Mouse (Mus musculus): ENCODE results near the gene Gfm1. TPM values are rescaled to one million over a fixed set of nuclear protein-coding genes. Genes with fewer than 3 reads are reported as not detected.
A peak's percentile ranks its signal among the peaks of the same experiment; 100 is the strongest.

The Gfm1 gene
- 74.6 and 84.0 TPM in 2 replicates for total RNA-seq (2014; fragmentation: Nextera tagmentation)
- total RNA-seq (2017): 81.0 and 89.4 TPM in 2 replicates
- polyA plus RNA-seq (2012): 8.0 and 9.7 TPM in 2 replicates

GRCm38 (mm10) chr3:67429999-67430380, at the start of gene Gfm1:
Gene Gfm1 (plus strand): TSS chr3:67430096.
- Histone ChIP-seq H3K27me3 (ENCODE audit: insufficient read depth, low read length) (no peaks in the 10 kb centered on the region), H3K9me3 (replicated peaks) (peaks cover 12% of the 10 kb centered on the region), H3K36me3 (replicated peaks) (peaks cover 38% of the 10 kb centered on the region), H3K4me1 (ENCODE audit: insufficient read depth, low read depth, low read length) (peaks cover 15% of the 10 kb centered on the region), H3K4me3 (ENCODE audit: low read depth, low read length) (peak within 1 kb of the TSS; percentile 99)
- TF ChIP-seq CTCF (IDR thresholded peaks at IDR 0.05; ENCODE audit: low read depth, low read length): peak; percentile 68
- TF ChIP-seq POLR2AphosphoS5 (IDR thresholded peaks at IDR 0.05; ENCODE audit: insufficient replicate concordance, low read depth, low read length): no peak
- DNase-seq (ENCODE audit: low spot score): peak; percentile 87
- ATAC-seq (ENCODE audit: extremely low read depth, insufficient number of reproducible peaks, low FRiP score, poor library complexity, severe bottlenecking): peak; percentile 99

GRCm38 (mm10) chr3:67429338-67429998, 428 bp upstream of the Gfm1 start:
- TF ChIP-seq POLR2AphosphoS5 (IDR thresholded peaks at IDR 0.05; ENCODE audit: insufficient replicate concordance, low read depth, low read length) (no peak), GATA2 (IDR thresholded peaks at IDR 0.05; ENCODE audit: borderline replicate concordance, low read depth, low read length) (no peak), CTCF (IDR thresholded peaks at IDR 0.05; ENCODE audit: low read depth, low read length) (no peak), TAL1 (conservative IDR thresholded peaks at IDR 0.05; ENCODE audit: low read depth, low read length) (no peak), GATA1 (IDR thresholded peaks at IDR 0.05; ENCODE audit: borderline replicate concordance, low read length) (no peak)
- H3K4me3 ChIP-seq (ENCODE audit: low read depth, low read length): peak overlapping the region; percentile 99
- no peaks in the 10 kb centered on the region for H3K27me3 ChIP-seq (ENCODE audit: insufficient read depth, low read length)
- H3K4me1 ChIP-seq (ENCODE audit: insufficient read depth, low read depth, low read length): peaks cover 15% of the 10 kb centered on the region
- H3K9me3 ChIP-seq (replicated peaks): peaks cover 12% of the 10 kb centered on the region
- DNase-seq (ENCODE audit: low spot score) (no peak), ATAC-seq (ENCODE audit: extremely low read depth, insufficient number of reproducible peaks, low FRiP score, poor library complexity, severe bottlenecking) (no peak)
- H3K36me3 ChIP-seq (replicated peaks): peaks cover 33% of the 10 kb centered on the region

- ATAC-seq (ENCODE audit: extremely low read depth, insufficient number of reproducible peaks, low FRiP score, poor library complexity, severe bottlenecking): no peak
- Histone ChIP-seq H3K27me3 (ENCODE audit: insufficient read depth, low read length) (no peaks in the 10 kb centered on the region), H3K9me3 (replicated peaks) (no peaks in the 10 kb centered on the region), H3K36me3 (replicated peaks) (peaks cover 78% of the 10 kb centered on the region), H3K4me3 (ENCODE audit: low read depth, low read length) (no peak overlapping the region), H3K4me1 (ENCODE audit: insufficient read depth, low read depth, low read length) (peaks cover 15% of the 10 kb centered on the region)
- TF ChIP-seq GATA2 (IDR thresholded peaks at IDR 0.05; ENCODE audit: borderline replicate concordance, low read depth, low read length): no peak
- TF ChIP-seq TAL1 (conservative IDR thresholded peaks at IDR 0.05; ENCODE audit: low read depth, low read length): no peak
- no peak for TF ChIP-seq GATA1 (IDR thresholded peaks at IDR 0.05; ENCODE audit: borderline replicate concordance, low read length)
- no peak for TF ChIP-seq CTCF (IDR thresholded peaks at IDR 0.05; ENCODE audit: low read depth, low read length)
- TF ChIP-seq POLR2AphosphoS5 (IDR thresholded peaks at IDR 0.05; ENCODE audit: insufficient replicate concordance, low read depth, low read length): no peak
- no peak for DNase-seq (ENCODE audit: low spot score)
These were observed 4.1 kb downstream of the Gfm1 start for GRCm38 (mm10) chr3:67434011-67434410.

GRCm38 (mm10) chr3:67447143-67447542, 17.2 kb downstream of the Gfm1 start:
- TF ChIP-seq GATA2 (IDR thresholded peaks at IDR 0.05; ENCODE audit: borderline replicate concordance, low read depth, low read length): no peak
- TF ChIP-seq GATA1 (IDR thresholded peaks at IDR 0.05; ENCODE audit: borderline replicate concordance, low read length): no peak
- no peak for TF ChIP-seq TAL1 (conservative IDR thresholded peaks at IDR 0.05; ENCODE audit: low read depth, low read length)
- no peak for TF ChIP-seq CTCF (IDR thresholded peaks at IDR 0.05; ENCODE audit: low read depth, low read length)
- no peak for TF ChIP-seq POLR2AphosphoS5 (IDR thresholded peaks at IDR 0.05; ENCODE audit: insufficient replicate concordance, low read depth, low read length)
- H3K27me3 ChIP-seq (ENCODE audit: insufficient read depth, low read length): no peaks in the 10 kb centered on the region
- DNase-seq (ENCODE audit: low spot score) (no peak), ATAC-seq (ENCODE audit: extremely low read depth, insufficient number of reproducible peaks, low FRiP score, poor library complexity, severe bottlenecking) (no peak)
- H3K36me3 ChIP-seq (replicated peaks): peaks cover 94% of the 10 kb centered on the region
- no peak overlapping the region for H3K4me3 ChIP-seq (ENCODE audit: low read depth, low read length)
- no peaks in the 10 kb centered on the region for H3K4me1 ChIP-seq (ENCODE audit: insufficient read depth, low read depth, low read length)
- H3K9me3 ChIP-seq (replicated peaks): peaks cover 4% of the 10 kb centered on the region

GRCm38 (mm10) chr3:67449660-67450059, 19.8 kb downstream of the Gfm1 start:
- no peak for ATAC-seq (ENCODE audit: extremely low read depth, insufficient number of reproducible peaks, low FRiP score, poor library complexity, severe bottlenecking)

GRCm38 (mm10) chr3:67450601-67451210, 20.8 kb downstream of the Gfm1 start:
- Histone ChIP-seq H3K4me1 (ENCODE audit: insufficient read depth, low read depth, low read length) (no peaks in the 10 kb centered on the region), H3K4me3 (ENCODE audit: low read depth, low read length) (no peak overlapping the region), H3K9me3 (replicated peaks) (no peaks in the 10 kb centered on the region), H3K27me3 (ENCODE audit: insufficient read depth, low read length) (no peaks in the 10 kb centered on the region), H3K36me3 (replicated peaks) (peaks cover 92% of the 10 kb centered on the region)
- DNase-seq (ENCODE audit: low spot score) (no peak), ATAC-seq (ENCODE audit: extremely low read depth, insufficient number of reproducible peaks, low FRiP score, poor library complexity, severe bottlenecking) (no peak)
- TF ChIP-seq GATA2 (IDR thresholded peaks at IDR 0.05; ENCODE audit: borderline replicate concordance, low read depth, low read length): no peak
- TF ChIP-seq POLR2AphosphoS5 (IDR thresholded peaks at IDR 0.05; ENCODE audit: insufficient replicate concordance, low read depth, low read length): no peak
- TF ChIP-seq GATA1 (IDR thresholded peaks at IDR 0.05; ENCODE audit: borderline replicate concordance, low read length): no peak
- no peak for TF ChIP-seq CTCF (IDR thresholded peaks at IDR 0.05; ENCODE audit: low read depth, low read length)
- TF ChIP-seq TAL1 (conservative IDR thresholded peaks at IDR 0.05; ENCODE audit: low read depth, low read length): no peak

More at GRCm38 (mm10) chr3:67449660-67450059, 19.8 kb downstream of the Gfm1 start:
- no peak for DNase-seq (ENCODE audit: low spot score)
- Histone ChIP-seq H3K4me1 (ENCODE audit: insufficient read depth, low read depth, low read length) (no peaks in the 10 kb centered on the region), H3K9me3 (replicated peaks) (no peaks in the 10 kb centered on the region), H3K4me3 (ENCODE audit: low read depth, low read length) (no peak overlapping the region), H3K36me3 (replicated peaks) (peaks cover 90% of the 10 kb centered on the region), H3K27me3 (ENCODE audit: insufficient read depth, low read length) (no peaks in the 10 kb centered on the region)
- TF ChIP-seq CTCF (IDR thresholded peaks at IDR 0.05; ENCODE audit: low read depth, low read length) (no peak), POLR2AphosphoS5 (IDR thresholded peaks at IDR 0.05; ENCODE audit: insufficient replicate concordance, low read depth, low read length) (no peak), GATA2 (IDR thresholded peaks at IDR 0.05; ENCODE audit: borderline replicate concordance, low read depth, low read length) (no peak), TAL1 (conservative IDR thresholded peaks at IDR 0.05; ENCODE audit: low read depth, low read length) (no peak), GATA1 (IDR thresholded peaks at IDR 0.05; ENCODE audit: borderline replicate concordance, low read length) (no peak)
